Mouse (Mus musculus): ENCODE measurements around the gene Dusp8. TPM values are rescaled to one million over a fixed set of nuclear protein-coding genes. Genes with fewer than 3 reads are reported as not detected.
A peak's percentile ranks its signal among the peaks of the same experiment; 100 is the strongest.

The Dusp8 gene
- total and polyA plus RNA-seq, 3 experiments = 0.14 to 1.5 (median 0.17) TPM

GRCm38 (mm10) chr7:142060931-142061565, 34.6 kb downstream of the Dusp8 start, which contains the start of gene Mob2 (continued):
- TF ChIP-seq TBP (conservative IDR thresholded peaks at IDR 0.05; ENCODE audit: low read depth, low read length) = 0 out of 2 replicates have a peak, but pooled peaks have one; percentile 55
- no peak for TF ChIP-seq RCOR1 (conservative IDR thresholded peaks at IDR 0.05; ENCODE audit: low read depth, low read length)
- TF ChIP-seq CHD1 (IDR thresholded peaks at IDR 0.05; ENCODE audit: low read depth, low read length) = no peak
- TF ChIP-seq SMC3 (IDR thresholded peaks at IDR 0.05; ENCODE audit: low read depth, low read length) = no peak
- no peak for TF ChIP-seq ZNF384 (IDR thresholded peaks at IDR 0.05; ENCODE audit: low read depth, low read length)
- TF ChIP-seq ZC3H11A (IDR thresholded peaks at IDR 0.05; ENCODE audit: low read depth, low read length) = no peak
- TF ChIP-seq BHLHE40 (IDR thresholded peaks at IDR 0.05; ENCODE audit: low read depth, low read length) = no peak
- no peak for TF ChIP-seq EP300 (IDR thresholded peaks at IDR 0.05; ENCODE audit: low read length)
- peak; percentile 36; the same call in 1 of the 2 replicates for TF ChIP-seq UBTF (IDR thresholded peaks at IDR 0.05; ENCODE audit: low read depth, low read length)
- peak; percentile 91 for TF ChIP-seq HCFC1 (IDR thresholded peaks at IDR 0.05; ENCODE audit: low read depth, low read length)
- peak; percentile 70; the same call in 1 of the 2 replicates for TF ChIP-seq MAZ (IDR thresholded peaks at IDR 0.05; ENCODE audit: low read depth, low read length)
- TF ChIP-seq NRF1 (IDR thresholded peaks at IDR 0.05; ENCODE audit: low read depth, low read length) = peak; percentile 49; the same call in 1 of the 2 replicates
- TF ChIP-seq USF2 (conservative IDR thresholded peaks at IDR 0.05; ENCODE audit: low read depth, low read length) = no peak
- TF ChIP-seq MYC (IDR thresholded peaks at IDR 0.05; ENCODE audit: low read depth, low read length) = 0 out of 2 replicates have a peak, but pooled peaks have one; percentile 17
- peak; percentile 87 for TF ChIP-seq ZMIZ1 (IDR thresholded peaks at IDR 0.05; ENCODE audit: low read depth, low read length)
- TF ChIP-seq JUN (IDR thresholded peaks at IDR 0.05; ENCODE audit: insufficient read depth, low read depth, low read length) = no peak
- no peak for TF ChIP-seq ETS1 (conservative IDR thresholded peaks at IDR 0.05; ENCODE audit: low read depth, low read length)

- H3K9me3 ChIP-seq (replicated peaks; ENCODE audit: low read length) = no peaks in the 10 kb centered on the region
- peak overlapping the region; percentile 76 to 89 (median 88) for H3K4me3 ChIP-seq (replicated peaks in 1 of 3; ENCODE audit: low read depth in 2 of 3, low read length in 2 of 3, poor library complexity in 1 of 3)
Observed at GRCm38 (mm10) chr7:142060185-142060930, 35.3 kb downstream of the Dusp8 start.

More at GRCm38 (mm10) chr7:142060185-142060930, 35.3 kb downstream of the Dusp8 start:
- peaks cover 21% of the 10 kb centered on the region for H3K79me2 ChIP-seq (replicated peaks; ENCODE audit: control insufficient read depth, extremely low read depth, insufficient read depth, poor library complexity, severe bottlenecking)
- H3K27ac ChIP-seq (ENCODE audit: insufficient read depth, low read depth) = no peak overlapping the region
- H3K4me2 ChIP-seq (ENCODE audit: insufficient read depth, low read depth, poor library complexity, severe bottlenecking) = peak overlapping the region; percentile 63
- H3K4me1 ChIP-seq (ENCODE audit: control insufficient read depth in 1 of 2, insufficient read depth in 2 of 2) = peaks cover 12 to 40% of the 10 kb centered on the region in 2 experiments
- peaks cover 34% of the 10 kb centered on the region for H3K27me3 ChIP-seq (replicated peaks)
- peak overlapping the region; percentile 89 for H3K9ac ChIP-seq (ENCODE audit: insufficient read depth, low read depth)
- in situ Hi-C loops (cut with MboI; ENCODE audit: low pct_ligation_motif_present, low pct_unique_long_range_greater_than_20kb, low sequenced_read_pairs) (no loop called here), dilution Hi-C loops (cut with MboI; ENCODE audit: extremely low pct_ligation_motif_present, extremely low pct_unique_long_range_greater_than_20kb, low sequenced_read_pairs) (no loop called here)
- TF ChIP-seq SIN3A (IDR thresholded peaks at IDR 0.05; ENCODE audit: low read length) = 0 out of 2 replicates have a peak, but pooled peaks have one; percentile 41
- TF ChIP-seq MAX (IDR thresholded peaks at IDR 0.05; ENCODE audit: low read length) = no peak
- no peak for TF ChIP-seq UBTF (IDR thresholded peaks at IDR 0.05; ENCODE audit: low read depth, low read length)
- TF ChIP-seq SMC3 (IDR thresholded peaks at IDR 0.05; ENCODE audit: low read depth, low read length) = no peak
- no peak for TF ChIP-seq ZNF384 (IDR thresholded peaks at IDR 0.05; ENCODE audit: low read depth, low read length)
- no peak for TF ChIP-seq ZMIZ1 (IDR thresholded peaks at IDR 0.05; ENCODE audit: low read depth, low read length)
- no peak for TF ChIP-seq ELF1 (IDR thresholded peaks at IDR 0.05; ENCODE audit: low read depth, low read length)
- H3K36me3 ChIP-seq (replicated peaks in 1 of 2; ENCODE audit: control insufficient read depth in 1 of 2, insufficient read depth in 1 of 2, low read length in 1 of 2) = peaks cover 8 to 31% of the 10 kb centered on the region in 2 experiments
- DNase-seq (ENCODE audit: extremely low read depth) = no peak

Measured in CH12.LX (cell line).